Mouse (Mus musculus): Measurements from ENCODE around the gene Wdtc1.

GRCm38 (mm10) chr4:133265297-133265696, 88.0 kb downstream of the Wdtc1 start:
- TF ChIP-seq CTCF (IDR thresholded peaks at IDR 0.05; ENCODE audit: borderline replicate concordance, extremely low read depth, insufficient read depth, insufficient read length): no peak
- TF ChIP-seq POLR2A (IDR thresholded peaks at IDR 0.05; ENCODE audit: borderline replicate concordance, extremely low read depth, insufficient read depth, insufficient read length, poor library complexity, severe bottlenecking): no peak

All from brain, embryonic 14.5 days (tissue).